ENCODE assay signal across 34 mouse cellular contexts in genomic region chr7:53117666-53118065, GRCm38 (mm10).
"Had no signal": no experiment of that assay in that cellular context is flagged by ENCODE, and none has a peak within 500 bp of the region (broad histone marks: within the 10 kb centered on the region; RNA-seq: fewer than 3 reads in every experiment).

No protein-coding gene starts in this region.

- DNase-seq: heart, postnatal 10 days; heart, postnatal 14 days; heart, postnatal 36 days; heart, postnatal 4 days; kidney, adult 11 months; kidney, adult 18-20 months; kidney, adult 8-10 months; kidney, adult 9 months; kidney, postnatal 10 days; kidney, postnatal 14 days; kidney, postnatal 25 days; kidney, postnatal 36 days; kidney, postnatal 4 days; layer of hippocampus, adult 9-11 months; layer of hippocampus, postnatal 36 days had no signal

- H3K36me3 ChIP-seq: heart, embryonic 12.5 days; heart, embryonic 13.5 days; heart, embryonic 15.5 days; hindbrain, embryonic 10.5 days; hindbrain, embryonic 12.5 days; hindbrain, embryonic 13.5 days; hindbrain, embryonic 15.5 days; intestine, embryonic 15.5 days; kidney, embryonic 15.5 days had no signal

- ATAC-seq: hindbrain, embryonic 16.5 days; hindbrain, postnatal 0 days; inflammation-experienced regulatory T-cells, adult 6 months; intestine, embryonic 15.5 days; intestine, embryonic 16.5 days; intestine, postnatal 0 days had no signal

- H3K4me3 ChIP-seq: heart, embryonic 12.5 days; heart, embryonic 13.5 days; heart, embryonic 15.5 days; hindbrain, embryonic 10.5 days; hindbrain, embryonic 12.5 days; hindbrain, embryonic 13.5 days; hindbrain, embryonic 15.5 days; intestine, embryonic 15.5 days; kidney, embryonic 15.5 days; layer of hippocampus, adult 2 months; left cerebral cortex, adult 2 months had no signal

- H3K27ac ChIP-seq: heart, embryonic 13.5 days; heart, embryonic 15.5 days; hindbrain, embryonic 10.5 days; hindbrain, embryonic 12.5 days; hindbrain, embryonic 13.5 days; hindbrain, embryonic 14.5 days; hindbrain, embryonic 15.5 days; hindbrain, postnatal 0 days; intestine, embryonic 15.5 days; kidney, embryonic 15.5 days; kidney, postnatal 0 days; layer of hippocampus, adult 2 months; left cerebral cortex, adult 2 months had no signal

- H3K4me1 ChIP-seq: heart, embryonic 12.5 days; heart, embryonic 13.5 days; heart, embryonic 15.5 days; hindbrain, embryonic 10.5 days; hindbrain, embryonic 12.5 days; hindbrain, embryonic 13.5 days; hindbrain, embryonic 15.5 days; intestine, embryonic 15.5 days; kidney, embryonic 15.5 days had no signal

- H3K27me3 ChIP-seq: heart, embryonic 12.5 days; heart, embryonic 13.5 days; heart, embryonic 15.5 days; hindbrain, embryonic 12.5 days; hindbrain, embryonic 13.5 days; hindbrain, embryonic 15.5 days; intestine, embryonic 15.5 days; kidney, embryonic 15.5 days had no signal

- H3K9ac ChIP-seq: heart, embryonic 12.5 days; heart, embryonic 13.5 days; heart, embryonic 15.5 days; hindbrain, embryonic 12.5 days; hindbrain, embryonic 13.5 days; hindbrain, embryonic 14.5 days; hindbrain, embryonic 15.5 days; intestine, embryonic 15.5 days; kidney, embryonic 15.5 days had no signal

- H3K4me2 ChIP-seq: heart, embryonic 11.5 days; heart, embryonic 12.5 days; heart, embryonic 13.5 days; heart, embryonic 15.5 days; hindbrain, embryonic 12.5 days; hindbrain, embryonic 13.5 days; hindbrain, embryonic 14.5 days; hindbrain, embryonic 15.5 days; intestine, embryonic 15.5 days; kidney, embryonic 15.5 days had no signal

- H3K9me3 ChIP-seq: heart, embryonic 13.5 days; heart, embryonic 15.5 days; hindbrain, embryonic 10.5 days; hindbrain, embryonic 12.5 days; hindbrain, embryonic 13.5 days; hindbrain, embryonic 15.5 days; intestine, embryonic 15.5 days; kidney, embryonic 15.5 days had no signal
